Mouse (Mus musculus): Measurements from ENCODE around the gene Atrn. TPM values are rescaled to one million over a fixed set of nuclear protein-coding genes. Genes with fewer than 3 reads are reported as not detected.

The Atrn gene
- total and polyA plus RNA-seq, 3 experiments: 4.0 to 5.8 (median 4.5) TPM

- H3K27ac ChIP-seq (ENCODE audit: insufficient read depth, low read depth): no peak overlapping the region
- no peak overlapping the region for H3K4me2 ChIP-seq (ENCODE audit: insufficient read depth, low read depth, poor library complexity, severe bottlenecking)
- peaks cover 0 to 4% of the 10 kb centered on the region in 2 experiments for H3K36me3 ChIP-seq (replicated peaks in 1 of 2; ENCODE audit: control insufficient read depth in 1 of 2, insufficient read depth in 1 of 2, low read length in 1 of 2)
- no peak overlapping the region for H3K4me3 ChIP-seq (replicated peaks in 1 of 3; ENCODE audit: low read depth in 2 of 3, low read length in 2 of 3, poor library complexity in 1 of 3)
- TF ChIP-seq GABPA (IDR thresholded peaks at IDR 0.05; ENCODE audit: insufficient replicate concordance, low read depth, low read length): no peak
- no peak for TF ChIP-seq ZC3H11A (IDR thresholded peaks at IDR 0.05; ENCODE audit: low read depth, low read length)
- TF ChIP-seq UBTF (IDR thresholded peaks at IDR 0.05; ENCODE audit: low read depth, low read length): no peak
- no peak for TF ChIP-seq RAD21 (IDR thresholded peaks at IDR 0.05; ENCODE audit: low read depth, low read length)
- no peak for TF ChIP-seq SMC3 (IDR thresholded peaks at IDR 0.05; ENCODE audit: low read depth, low read length)
- TF ChIP-seq EP300 (IDR thresholded peaks at IDR 0.05; ENCODE audit: low read length): no peak
- TF ChIP-seq CTCF (conservative IDR thresholded peaks at IDR 0.05 in 1 of 2, IDR thresholded peaks at IDR 0.05 in 1 of 2; ENCODE audit: low read depth in 2 of 2, low read length in 2 of 2): no peak
- TF ChIP-seq POLR2AphosphoS2 (IDR thresholded peaks at IDR 0.05; ENCODE audit: low read depth, low read length): no peak
- TF ChIP-seq MXI1 (IDR thresholded peaks at IDR 0.05; ENCODE audit: low read depth, low read length): no peak
- no peak for TF ChIP-seq HCFC1 (IDR thresholded peaks at IDR 0.05; ENCODE audit: low read depth, low read length)
- TF ChIP-seq MYC (IDR thresholded peaks at IDR 0.05; ENCODE audit: low read depth, low read length): no peak
- TF ChIP-seq MAX (IDR thresholded peaks at IDR 0.05; ENCODE audit: low read length): no peak
- no peak overlapping the region for H3K9ac ChIP-seq (ENCODE audit: insufficient read depth, low read depth)
- H3K9me3 ChIP-seq (replicated peaks; ENCODE audit: low read length): no peaks in the 10 kb centered on the region
- no peak for DNase-seq (ENCODE audit: extremely low read depth)
- no peaks in the 10 kb centered on the region for H3K79me2 ChIP-seq (replicated peaks; ENCODE audit: control insufficient read depth, extremely low read depth, insufficient read depth, poor library complexity, severe bottlenecking)
- no peaks in the 10 kb centered on the region for H3K27me3 ChIP-seq (replicated peaks)
- dilution Hi-C loops (cut with MboI; ENCODE audit: extremely low pct_ligation_motif_present, extremely low pct_unique_long_range_greater_than_20kb, low sequenced_read_pairs) (no loop called here), in situ Hi-C loops (cut with MboI; ENCODE audit: low pct_ligation_motif_present, low pct_unique_long_range_greater_than_20kb, low sequenced_read_pairs) (no loop called here)
- H3K4me1 ChIP-seq (ENCODE audit: control insufficient read depth in 1 of 2, insufficient read depth in 2 of 2): no peaks in the 10 kb centered on the region
Measured at GRCm38 (mm10) chr2:130924950-130925349, 18.7 kb downstream of the Atrn start.

- H3K4me3 ChIP-seq (replicated peaks in 1 of 3; ENCODE audit: low read depth in 2 of 3, low read length in 2 of 3, poor library complexity in 1 of 3): no peak overlapping the region
- TF ChIP-seq USF1 (IDR thresholded peaks at IDR 0.05; ENCODE audit: low read depth, low read length): no peak
- no peak for TF ChIP-seq MXI1 (IDR thresholded peaks at IDR 0.05; ENCODE audit: low read depth, low read length)
- TF ChIP-seq GABPA (IDR thresholded peaks at IDR 0.05; ENCODE audit: insufficient replicate concordance, low read depth, low read length): no peak
- H3K4me1 ChIP-seq (ENCODE audit: control insufficient read depth in 1 of 2, insufficient read depth in 2 of 2): no peaks in the 10 kb centered on the region
- in situ Hi-C loops (cut with MboI; ENCODE audit: low pct_ligation_motif_present, low pct_unique_long_range_greater_than_20kb, low sequenced_read_pairs) (no loop called here), dilution Hi-C loops (cut with MboI; ENCODE audit: extremely low pct_ligation_motif_present, extremely low pct_unique_long_range_greater_than_20kb, low sequenced_read_pairs) (no loop called here)
- no peaks in the 10 kb centered on the region for H3K27me3 ChIP-seq (replicated peaks)
- H3K79me2 ChIP-seq (replicated peaks; ENCODE audit: control insufficient read depth, extremely low read depth, insufficient read depth, poor library complexity, severe bottlenecking): no peaks in the 10 kb centered on the region
- no peak overlapping the region for H3K27ac ChIP-seq (ENCODE audit: insufficient read depth, low read depth)
- no peak for DNase-seq (ENCODE audit: extremely low read depth)
- no peaks in the 10 kb centered on the region for H3K9me3 ChIP-seq (replicated peaks; ENCODE audit: low read length)
- H3K36me3 ChIP-seq (replicated peaks in 1 of 2; ENCODE audit: control insufficient read depth in 1 of 2, insufficient read depth in 1 of 2, low read length in 1 of 2): peaks cover 0 to 6% of the 10 kb centered on the region in 2 experiments
- H3K9ac ChIP-seq (ENCODE audit: insufficient read depth, low read depth): no peak overlapping the region
- no peak overlapping the region for H3K4me2 ChIP-seq (ENCODE audit: insufficient read depth, low read depth, poor library complexity, severe bottlenecking)
Measured at GRCm38 (mm10) chr2:130928031-130928430, 21.7 kb downstream of the Atrn start.

GRCm38 (mm10) chr2:130928530-130928929 is 22.2 kb downstream of the Atrn start:
- Histone ChIP-seq H3K9me3 (replicated peaks; ENCODE audit: low read length) (no peaks in the 10 kb centered on the region), H3K27ac (ENCODE audit: insufficient read depth, low read depth) (no peak overlapping the region), H3K27me3 (replicated peaks) (no peaks in the 10 kb centered on the region), H3K9ac (ENCODE audit: insufficient read depth, low read depth) (no peak overlapping the region), H3K4me1 (ENCODE audit: control insufficient read depth in 1 of 2, insufficient read depth in 2 of 2) (no peaks in the 10 kb centered on the region), H3K4me2 (ENCODE audit: insufficient read depth, low read depth, poor library complexity, severe bottlenecking) (no peak overlapping the region), H3K36me3 (replicated peaks in 1 of 2; ENCODE audit: control insufficient read depth in 1 of 2, insufficient read depth in 1 of 2, low read length in 1 of 2) (peaks cover 0 to 8% of the 10 kb centered on the region in 2 experiments), H3K79me2 (replicated peaks; ENCODE audit: control insufficient read depth, extremely low read depth, insufficient read depth, poor library complexity, severe bottlenecking) (no peaks in the 10 kb centered on the region), H3K4me3 (replicated peaks in 1 of 3; ENCODE audit: low read depth in 2 of 3, low read length in 2 of 3, poor library complexity in 1 of 3) (no peak overlapping the region)
- dilution Hi-C loops (cut with MboI; ENCODE audit: extremely low pct_ligation_motif_present, extremely low pct_unique_long_range_greater_than_20kb, low sequenced_read_pairs) (no loop called here), in situ Hi-C loops (cut with MboI; ENCODE audit: low pct_ligation_motif_present, low pct_unique_long_range_greater_than_20kb, low sequenced_read_pairs) (no loop called here)
- no peak for TF ChIP-seq ZC3H11A (IDR thresholded peaks at IDR 0.05; ENCODE audit: low read depth, low read length)
- TF ChIP-seq POLR2A (IDR thresholded peaks at IDR 0.05; ENCODE audit: low read depth, low read length): no peak
- no peak for TF ChIP-seq POLR2AphosphoS2 (IDR thresholded peaks at IDR 0.05; ENCODE audit: low read depth, low read length)
- TF ChIP-seq MEF2A (IDR thresholded peaks at IDR 0.05; ENCODE audit: borderline replicate concordance, low read depth, low read length): no peak
- no peak for TF ChIP-seq RAD21 (IDR thresholded peaks at IDR 0.05; ENCODE audit: low read depth, low read length)
- TF ChIP-seq RCOR1 (conservative IDR thresholded peaks at IDR 0.05; ENCODE audit: low read depth, low read length): no peak
- TF ChIP-seq NRF1 (IDR thresholded peaks at IDR 0.05; ENCODE audit: low read depth, low read length): no peak
- no peak for TF ChIP-seq GABPA (IDR thresholded peaks at IDR 0.05; ENCODE audit: insufficient replicate concordance, low read depth, low read length)
- no peak for TF ChIP-seq BHLHE40 (IDR thresholded peaks at IDR 0.05; ENCODE audit: low read depth, low read length)
- no peak for TF ChIP-seq USF1 (IDR thresholded peaks at IDR 0.05; ENCODE audit: low read depth, low read length)
- no peak for TF ChIP-seq TBP (conservative IDR thresholded peaks at IDR 0.05; ENCODE audit: low read depth, low read length)
- TF ChIP-seq CTCF (conservative IDR thresholded peaks at IDR 0.05 in 1 of 2, IDR thresholded peaks at IDR 0.05 in 1 of 2; ENCODE audit: low read depth in 2 of 2, low read length in 2 of 2): no peak
- DNase-seq (ENCODE audit: extremely low read depth): no peak

Data from CH12.LX (cell line).